Mouse (Mus musculus): ENCODE measurements at regions not wholly inside any gene's neighbourhood (a gene's known extent, or its start where the extent isn't known, plus 50 kb on each side); places are given as distances from the start of the nearest gene placed in this dataset.

- TF ChIP-seq POLR2A (IDR thresholded peaks at IDR 0.05; ENCODE audit: insufficient read depth, low read length) = no peak
- no peak for TF ChIP-seq CTCF (IDR thresholded peaks at IDR 0.05; ENCODE audit: low read depth, low read length)
- TF ChIP-seq EP300 (IDR thresholded peaks at IDR 0.05; ENCODE audit: insufficient read depth, low read depth, low read length) = peak; percentile 77; the same call in 1 of the 2 replicates
These were observed 74.7 kb upstream of the Ctnnb1 start for GRCm38 (mm10) chr9:120854351-120854750.

Data from ES-Bruce4 (cell line).